Mouse (Mus musculus): ENCODE data around the gene Blm. TPM values are rescaled to one million over a fixed set of nuclear protein-coding genes. Genes with fewer than 3 reads are reported as not detected.

Gene Blm
- polyA plus RNA-seq, 1 experiment from 2014 or later, result 25.2 TPM

GRCm38 (mm10) chr7:80422759-80423480 lies 112.0 kb downstream of the Blm start:
- Histone ChIP-seq H3K27me3 (ENCODE audit: control insufficient read depth, insufficient read depth, low read depth, low read length) (no peaks in the 10 kb centered on the region), H3K27ac (ENCODE audit: low read length) (no peak overlapping the region), H3K4me1 (replicated peaks; ENCODE audit: control insufficient read depth, insufficient read depth, low read length) (no peaks in the 10 kb centered on the region), H3K9ac (ENCODE audit: low read length) (0 out of 2 replicates have a peak overlapping the region, but pooled peaks have one; percentile 5), H3K4me2 (ENCODE audit: low read depth, low read length) (peak overlapping the region; percentile 43), H3K4me3 (ENCODE audit: low read length) (0 out of 2 replicates have a peak overlapping the region, but pooled peaks have one; percentile 11), H3K9me3 (ENCODE audit: control insufficient read depth, low read length) (no peaks in the 10 kb centered on the region), H3K36me3 (ENCODE audit: control insufficient read depth, insufficient read depth, low read length) (no peaks in the 10 kb centered on the region)
- 0 out of 2 replicates have a peak, but pooled peaks have one; percentile 21 for ATAC-seq (ENCODE audit: low read depth)
- 10% methylated on average over 20 of the region's 20 CpGs for WGBS

- Histone ChIP-seq H3K9me3 (ENCODE audit: control insufficient read depth, low read length) (no peaks in the 10 kb centered on the region), H3K4me2 (ENCODE audit: low read depth, low read length) (no peak overlapping the region), H3K27ac (ENCODE audit: low read length) (no peak overlapping the region), H3K36me3 (ENCODE audit: control insufficient read depth, insufficient read depth, low read length) (no peaks in the 10 kb centered on the region), H3K4me3 (ENCODE audit: low read length) (no peak overlapping the region), H3K4me1 (replicated peaks; ENCODE audit: control insufficient read depth, insufficient read depth, low read length) (no peaks in the 10 kb centered on the region), H3K27me3 (ENCODE audit: control insufficient read depth, insufficient read depth, low read depth, low read length) (no peaks in the 10 kb centered on the region), H3K9ac (ENCODE audit: low read length) (no peak overlapping the region)
- no peak for ATAC-seq (ENCODE audit: low read depth)
- WGBS, result 92% methylated on average over 6 of the region's 6 CpGs
Measured at GRCm38 (mm10) chr7:80421576-80421975, 113.3 kb downstream of the Blm start.

GRCm38 (mm10) chr7:80420586-80420985 lies 114.3 kb downstream of the Blm start:
- H3K9ac ChIP-seq (ENCODE audit: low read length), result no peak overlapping the region
- H3K36me3 ChIP-seq (ENCODE audit: control insufficient read depth, insufficient read depth, low read length), result no peaks in the 10 kb centered on the region
- H3K4me2 ChIP-seq (ENCODE audit: low read depth, low read length), result no peak overlapping the region
- WGBS, result 84% methylated on average over 4 of the region's 4 CpGs
- no peak overlapping the region for H3K27ac ChIP-seq (ENCODE audit: low read length)
- H3K4me3 ChIP-seq (ENCODE audit: low read length), result no peak overlapping the region
- no peaks in the 10 kb centered on the region for H3K4me1 ChIP-seq (replicated peaks; ENCODE audit: control insufficient read depth, insufficient read depth, low read length)
- H3K27me3 ChIP-seq (ENCODE audit: control insufficient read depth, insufficient read depth, low read depth, low read length), result no peaks in the 10 kb centered on the region
- no peaks in the 10 kb centered on the region for H3K9me3 ChIP-seq (ENCODE audit: control insufficient read depth, low read length)
- no peak for ATAC-seq (ENCODE audit: low read depth)

- Histone ChIP-seq H3K4me2 (ENCODE audit: low read depth, low read length) (no peak overlapping the region), H3K27ac (ENCODE audit: low read length) (no peak overlapping the region), H3K36me3 (ENCODE audit: control insufficient read depth, insufficient read depth, low read length) (no peaks in the 10 kb centered on the region), H3K9ac (ENCODE audit: low read length) (no peak overlapping the region), H3K9me3 (ENCODE audit: control insufficient read depth, low read length) (no peaks in the 10 kb centered on the region), H3K4me3 (ENCODE audit: low read length) (no peak overlapping the region), H3K4me1 (replicated peaks; ENCODE audit: control insufficient read depth, insufficient read depth, low read length) (no peaks in the 10 kb centered on the region), H3K27me3 (ENCODE audit: control insufficient read depth, insufficient read depth, low read depth, low read length) (no peaks in the 10 kb centered on the region)
- WGBS, result 36% methylated on average over 3 of the region's 3 CpGs
- ATAC-seq (ENCODE audit: low read depth), result no peak
Measured at GRCm38 (mm10) chr7:80419278-80419677, 115.6 kb downstream of the Blm start.

GRCm38 (mm10) chr7:80418036-80418435 lies 116.9 kb downstream of the Blm start:
- Histone ChIP-seq H3K27ac (ENCODE audit: low read length) (no peak overlapping the region), H3K27me3 (ENCODE audit: control insufficient read depth, insufficient read depth, low read depth, low read length) (no peaks in the 10 kb centered on the region), H3K9me3 (ENCODE audit: control insufficient read depth, low read length) (no peaks in the 10 kb centered on the region), H3K9ac (ENCODE audit: low read length) (no peak overlapping the region), H3K4me3 (ENCODE audit: low read length) (no peak overlapping the region), H3K4me1 (replicated peaks; ENCODE audit: control insufficient read depth, insufficient read depth, low read length) (peaks cover 4% of the 10 kb centered on the region), H3K4me2 (ENCODE audit: low read depth, low read length) (no peak overlapping the region), H3K36me3 (ENCODE audit: control insufficient read depth, insufficient read depth, low read length) (no peaks in the 10 kb centered on the region)
- ATAC-seq (ENCODE audit: low read depth), result no peak
- 82% methylated on average over 3 of the region's 3 CpGs for WGBS

GRCm38 (mm10) chr7:80417601-80418000 lies 117.3 kb downstream of the Blm start:
- Histone ChIP-seq H3K9ac (ENCODE audit: low read length) (no peak overlapping the region), H3K4me3 (ENCODE audit: low read length) (no peak overlapping the region), H3K4me1 (replicated peaks; ENCODE audit: control insufficient read depth, insufficient read depth, low read length) (peaks cover 4% of the 10 kb centered on the region), H3K27me3 (ENCODE audit: control insufficient read depth, insufficient read depth, low read depth, low read length) (no peaks in the 10 kb centered on the region), H3K36me3 (ENCODE audit: control insufficient read depth, insufficient read depth, low read length) (no peaks in the 10 kb centered on the region), H3K9me3 (ENCODE audit: control insufficient read depth, low read length) (no peaks in the 10 kb centered on the region), H3K4me2 (ENCODE audit: low read depth, low read length) (no peak overlapping the region), H3K27ac (ENCODE audit: low read length) (no peak overlapping the region)
- ATAC-seq (ENCODE audit: low read depth), result no peak

- Histone ChIP-seq H3K9ac (ENCODE audit: low read length) (no peak overlapping the region), H3K27me3 (ENCODE audit: control insufficient read depth, insufficient read depth, low read depth, low read length) (no peaks in the 10 kb centered on the region), H3K4me3 (ENCODE audit: low read length) (no peak overlapping the region), H3K36me3 (ENCODE audit: control insufficient read depth, insufficient read depth, low read length) (no peaks in the 10 kb centered on the region), H3K4me2 (ENCODE audit: low read depth, low read length) (no peak overlapping the region), H3K27ac (ENCODE audit: low read length) (no peak overlapping the region), H3K4me1 (replicated peaks; ENCODE audit: control insufficient read depth, insufficient read depth, low read length) (peaks cover 4% of the 10 kb centered on the region), H3K9me3 (ENCODE audit: control insufficient read depth, low read length) (no peaks in the 10 kb centered on the region)
- WGBS, result 56% methylated on average over 7 of the region's 7 CpGs
- ATAC-seq (ENCODE audit: low read depth), result no peak
Measured at GRCm38 (mm10) chr7:80416969-80417368, 118.0 kb downstream of the Blm start.

- Histone ChIP-seq H3K4me2 (ENCODE audit: low read depth, low read length) (no peak overlapping the region), H3K9ac (ENCODE audit: low read length) (no peak overlapping the region), H3K4me1 (replicated peaks; ENCODE audit: control insufficient read depth, insufficient read depth, low read length) (peaks cover 4% of the 10 kb centered on the region), H3K27ac (ENCODE audit: low read length) (no peak overlapping the region; the same call in 1 of the 2 replicates), H3K4me3 (ENCODE audit: low read length) (no peak overlapping the region), H3K9me3 (ENCODE audit: control insufficient read depth, low read length) (no peaks in the 10 kb centered on the region), H3K36me3 (ENCODE audit: control insufficient read depth, insufficient read depth, low read length) (no peaks in the 10 kb centered on the region), H3K27me3 (ENCODE audit: control insufficient read depth, insufficient read depth, low read depth, low read length) (no peaks in the 10 kb centered on the region)
- ATAC-seq (ENCODE audit: low read depth), result no peak
- 47% methylated on average over 7 of the region's 7 CpGs for WGBS
Measured at GRCm38 (mm10) chr7:80414303-80414855, 120.5 kb downstream of the Blm start.

GRCm38 (mm10) chr7:80413512-80414302 lies 121.2 kb downstream of the Blm start:
- Histone ChIP-seq H3K27me3 (ENCODE audit: control insufficient read depth, insufficient read depth, low read depth, low read length) (no peaks in the 10 kb centered on the region), H3K9ac (ENCODE audit: low read length) (no peak overlapping the region), H3K4me1 (replicated peaks; ENCODE audit: control insufficient read depth, insufficient read depth, low read length) (peaks cover 4% of the 10 kb centered on the region), H3K4me2 (ENCODE audit: low read depth, low read length) (no peak overlapping the region), H3K36me3 (ENCODE audit: control insufficient read depth, insufficient read depth, low read length) (no peaks in the 10 kb centered on the region), H3K27ac (ENCODE audit: low read length) (no peak overlapping the region), H3K4me3 (ENCODE audit: low read length) (no peak overlapping the region), H3K9me3 (ENCODE audit: control insufficient read depth, low read length) (no peaks in the 10 kb centered on the region)
- ATAC-seq (ENCODE audit: low read depth), result 0 out of 2 replicates have a peak, but pooled peaks have one; percentile 27
- WGBS, result 59% methylated on average over 7 of the region's 9 CpGs

Measured in lung, embryonic 16.5 days (tissue).